Mouse (Mus musculus): ENCODE results near the gene Syce3. TPM values are rescaled to one million over a fixed set of nuclear protein-coding genes. Genes with fewer than 3 reads are reported as not detected.

The Syce3 gene
- total and polyA plus RNA-seq, 3 experiments, result not detected

GRCm38 (mm10) chr15:89424621-89425020, 14.3 kb upstream of the Syce3 start:
- DNase-seq, result no peak

- DNase-seq, result no peak
Measured at GRCm38 (mm10) chr15:89421938-89422337, 11.6 kb upstream of the Syce3 start.

- DNase-seq, result no peak
Measured at GRCm38 (mm10) chr15:89415282-89415681, 5.0 kb upstream of the Syce3 start.

GRCm38 (mm10) chr15:89406691-89407090, 3.6 kb downstream of the Syce3 start:
- no peak for DNase-seq

GRCm38 (mm10) chr15:89404831-89405623, 5.3 kb downstream of the Syce3 start:
- no peak for DNase-seq

GRCm38 (mm10) chr15:89402471-89402870, 7.8 kb downstream of the Syce3 start:
- no peak for DNase-seq

GRCm38 (mm10) chr15:89399716-89400115, 10.6 kb downstream of the Syce3 start:
- no peak for DNase-seq

GRCm38 (mm10) chr15:89398146-89398545, 12.2 kb downstream of the Syce3 start:
- DNase-seq, result no peak

- no peak for DNase-seq
Measured at GRCm38 (mm10) chr15:89396883-89397282, 13.4 kb downstream of the Syce3 start.

GRCm38 (mm10) chr15:89390081-89390480, 20.2 kb downstream of the Syce3 start:
- DNase-seq, result no peak

GRCm38 (mm10) chr15:89387127-89387526, 23.2 kb downstream of the Syce3 start:
- DNase-seq, result no peak

GRCm38 (mm10) chr15:89384617-89385016, 25.7 kb downstream of the Syce3 start, which contains the start of gene Klhdc7b:
Gene Klhdc7b (plus strand): TSS chr15:89384917.
- no peak for DNase-seq

- no peak for DNase-seq
Measured at GRCm38 (mm10) chr15:89379429-89379828, 30.9 kb downstream of the Syce3 start.

GRCm38 (mm10) chr15:89378831-89379401, 31.4 kb downstream of the Syce3 start, which contains the start of gene Odf3b:
Gene Odf3b (minus strand): TSS chr15:89379282.
- DNase-seq, result no peak

- no peak for DNase-seq
Measured at GRCm38 (mm10) chr15:89377938-89378828, 32.1 kb downstream of the Syce3 start.

- no peak for DNase-seq
Measured at GRCm38 (mm10) chr15:89377362-89377761, 32.9 kb downstream of the Syce3 start.

- DNase-seq, result no peak
Measured at GRCm38 (mm10) chr15:89376957-89377356, 33.3 kb downstream of the Syce3 start, which contains the start of gene Tymp. Gene Tymp (minus strand): TSS chr15:89377039.

- DNase-seq, result no peak
Measured at GRCm38 (mm10) chr15:89376040-89376439, 34.3 kb downstream of the Syce3 start.

- no peak for DNase-seq
Measured at GRCm38 (mm10) chr15:89374801-89375534, 35.3 kb downstream of the Syce3 start.

- no peak for DNase-seq
Measured at GRCm38 (mm10) chr15:89374340-89374739, 36.0 kb downstream of the Syce3 start.

- DNase-seq, result peak; percentile 93
Measured at GRCm38 (mm10) chr15:89373762-89374248, 36.5 kb downstream of the Syce3 start, which contains the start of gene Sco2. Gene Sco2 (minus strand): TSS chr15:89373846.

Data from adrenal gland, adult 2 months (tissue).